Mouse (Mus musculus) cortical plate, adult 2 months (tissue): ENCODE data around the gene Tango2. TPM values are rescaled to one million over a fixed set of nuclear protein-coding genes. Genes with fewer than 3 reads are reported as not detected.
"Not testable (repeated sequence)": the region's sequence is repeated elsewhere in the genome, so short reads cannot be mapped to it uniquely, and the experiment has no call there.

Experiments used
- H3K27ac ChIP-seq: fragments of 200-500 bp; 2 replicates; pipeline ENCODE4 v1.5.1; 2012; ENCODE audit warnings: low read length, control low read depth, inconsistent platforms; ENCODE audit not compliant: insufficient read depth
- H3K4me1 ChIP-seq: fragments of 200-500 bp; 2 replicates; pipeline ENCODE4 v1.6.1; 2011; ENCODE audit warnings: low read length; ENCODE audit not compliant: control insufficient read depth, insufficient read depth
- H3K4me3 ChIP-seq: fragments of 200-500 bp; 2 replicates; pipeline ENCODE4 v1.5.1; 2011; ENCODE audit warnings: mild to moderate bottlenecking, low read length, control low read depth; ENCODE audit not compliant: insufficient read depth
- CTCF ChIP-seq: fragments of 200-500 bp; IDR thresholded peaks from 2 replicates; pipeline ENCODE4 v1.5.1; 2011; ENCODE audit warnings: mild to moderate bottlenecking, control low read depth, low read length; ENCODE audit not compliant: insufficient read depth; ENCODE audit errors: extremely low read depth
- POLR2A ChIP-seq: fragments of 200-500 bp; IDR thresholded peaks from 2 replicates; pipeline ENCODE4 v1.6.1; 2011; ENCODE audit warnings: mild to moderate bottlenecking, low read length, control low read depth; ENCODE audit not compliant: insufficient read depth; ENCODE audit errors: extremely low read depth
- polyA plus RNA-seq: library from polyadenylated mRNA; depleted of rRNA; stranded (reverse); fragments of >200 nt; gene quantifications from 2 replicates; pipeline ENCODE4 v1.2.3, GENCODE M21; 2012

Gene Tango2
- polyA plus RNA-seq, 1 experiment, result 231 TPM

DNA sequence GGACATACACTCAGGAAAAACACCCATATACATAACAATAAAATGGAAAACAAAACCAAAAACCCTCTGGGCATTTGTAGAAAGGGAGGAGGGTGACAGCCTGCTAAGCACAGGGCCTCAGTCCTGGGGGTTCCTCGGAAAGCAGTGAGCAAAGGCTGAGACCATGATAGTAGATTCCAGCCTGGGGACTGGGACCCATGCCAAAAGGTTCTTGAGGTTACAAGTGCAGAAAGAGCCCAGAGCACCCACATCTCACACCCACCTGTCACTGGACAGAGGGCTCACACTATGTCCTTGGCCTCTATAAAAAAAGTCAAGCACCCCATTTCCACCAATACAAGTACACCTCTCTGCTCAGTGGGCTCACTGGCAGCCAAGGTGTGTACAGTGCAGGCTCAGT is 19.4 kb downstream of the Tango2 start:
- no peak overlapping the region for H3K27ac ChIP-seq
- no peak for TF ChIP-seq CTCF
- TF ChIP-seq POLR2A, result no peak
- no peak overlapping the region for H3K4me3 ChIP-seq
- no peaks in the 10 kb centered on the region for H3K4me1 ChIP-seq

GRCm38 (mm10) chr16:18327936-18328335 is 20.0 kb downstream of the Tango2 start:
- no peak overlapping the region for H3K27ac ChIP-seq
- H3K4me3 ChIP-seq, result no peak overlapping the region
- no peaks in the 10 kb centered on the region for H3K4me1 ChIP-seq
- TF ChIP-seq POLR2A (no peak), CTCF (no peak)

GRCm38 (mm10) chr16:18325741-18326140 is 22.2 kb downstream of the Tango2 start:
- no peak for TF ChIP-seq CTCF
- TF ChIP-seq POLR2A, result no peak
- no peaks in the 10 kb centered on the region for H3K4me1 ChIP-seq
- H3K4me3 ChIP-seq, result no peak overlapping the region
- H3K27ac ChIP-seq, result no peak overlapping the region

DNA sequence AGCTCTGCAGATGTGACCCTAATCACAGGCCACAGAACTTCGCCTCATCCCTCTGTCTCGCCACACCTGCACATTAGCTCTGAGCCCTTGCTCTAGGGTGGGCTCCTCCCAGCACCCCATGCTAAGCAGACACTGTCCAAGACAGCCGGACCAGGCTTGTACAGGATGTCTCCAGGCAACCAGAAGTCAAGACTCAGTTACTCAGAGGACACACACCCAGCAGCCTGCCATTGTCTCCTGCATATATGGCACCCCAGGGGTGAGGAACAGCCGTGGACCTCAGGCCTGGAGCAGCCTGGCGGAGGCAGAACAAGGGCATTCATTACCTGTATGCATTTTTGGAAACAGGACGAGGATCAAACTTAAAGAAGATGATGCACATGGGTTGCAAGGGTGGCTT is 23.9 kb downstream of the Tango2 start:
- Histone ChIP-seq H3K4me3 (no peak overlapping the region), H3K4me1 (no peaks in the 10 kb centered on the region), H3K27ac (no peak overlapping the region)
- TF ChIP-seq CTCF (no peak), POLR2A (no peak)

DNA sequence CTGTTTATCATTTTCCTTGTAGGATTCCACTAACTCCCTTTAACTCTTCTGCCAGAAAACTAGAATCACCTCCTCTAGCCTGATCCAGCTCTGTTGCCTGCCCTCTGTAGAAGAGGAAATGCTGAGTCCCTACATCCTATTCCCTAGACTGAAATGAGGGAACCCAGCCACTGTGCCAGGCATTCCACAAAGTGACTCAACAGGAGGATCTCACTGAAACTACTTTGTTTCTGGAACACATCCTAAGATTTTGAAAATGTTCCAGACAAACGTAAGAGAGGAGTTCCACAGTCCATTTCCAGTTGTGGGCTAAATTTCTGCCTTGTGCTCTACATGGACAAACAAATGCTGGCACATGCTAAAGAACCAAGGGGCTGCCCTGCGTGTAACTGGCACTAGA is 24.4 kb downstream of the Tango2 start:
- H3K4me3 ChIP-seq, result no peak overlapping the region
- no peak for TF ChIP-seq POLR2A
- no peak overlapping the region for H3K27ac ChIP-seq
- H3K4me1 ChIP-seq, result no peaks in the 10 kb centered on the region

DNA sequence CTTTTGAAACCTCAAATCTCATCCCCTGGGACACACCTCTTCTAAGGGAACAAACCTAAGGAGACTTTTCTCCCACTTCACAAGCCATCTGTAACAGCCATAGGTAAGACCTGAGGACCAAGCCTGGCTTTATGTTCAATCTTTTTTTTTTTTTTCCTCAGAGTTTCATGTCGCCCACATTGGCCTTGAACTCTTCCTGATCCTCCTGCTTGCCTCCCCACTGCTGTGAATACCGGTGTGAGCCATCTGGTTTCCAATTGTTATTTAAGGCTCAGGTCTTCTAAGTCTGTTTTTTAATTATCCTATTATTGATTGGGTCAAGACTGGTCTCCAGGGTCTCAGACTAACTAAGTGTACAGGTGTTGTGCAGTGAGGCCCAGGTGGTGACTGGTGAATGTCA is 26.5 kb downstream of the Tango2 start:
- Histone ChIP-seq H3K4me3 (no peak overlapping the region), H3K27ac (no peak overlapping the region)
- TF ChIP-seq POLR2A (no peak), CTCF (no peak)

GRCm38 (mm10) chr16:18318992-18319391 is 28.9 kb downstream of the Tango2 start:
- Histone ChIP-seq H3K27ac (no peak overlapping the region), H3K4me1 (no peaks in the 10 kb centered on the region), H3K4me3 (no peak overlapping the region)
- no peak for TF ChIP-seq CTCF
- TF ChIP-seq POLR2A, result no peak

More for the DNA sequence above, 26.5 kb downstream of the Tango2 start:
- H3K4me1 ChIP-seq, result no peaks in the 10 kb centered on the region

GRCm38 (mm10) chr16:18308159-18308558 is 39.7 kb downstream of the Tango2 start:
- Histone ChIP-seq H3K4me3 (no peak overlapping the region), H3K27ac (no peak overlapping the region), H3K4me1 (no peaks in the 10 kb centered on the region)
- TF ChIP-seq POLR2A, result no peak
- TF ChIP-seq CTCF, result no peak

- not testable (repeated sequence) for H3K27ac ChIP-seq
Measured at GRCm38 (mm10) chr16:18289614-18290013, 58.3 kb downstream of the Tango2 start.

GRCm38 (mm10) chr16:18289067-18289588 is 58.8 kb downstream of the Tango2 start, which contains the start of gene Dgcr8:
Dgcr8 (minus strand) TSS chr16:18289246.
- peak within 1 kb of the TSS; percentile 69; the same call in 1 of the 2 replicates for H3K27ac ChIP-seq
- H3K4me3 ChIP-seq, result peak within 1 kb of the TSS; percentile 75
- peaks cover 6% of the 10 kb centered on the region; the same call in 1 of the 2 replicates for H3K4me1 ChIP-seq
- no peak for TF ChIP-seq CTCF
- TF ChIP-seq POLR2A, result peak; percentile 47; the same call in 1 of the 2 replicates

More at GRCm38 (mm10) chr16:18289614-18290013, 58.3 kb downstream of the Tango2 start:
- H3K4me1 ChIP-seq, result not testable (repeated sequence)
- peak overlapping the region; percentile 43 for H3K4me3 ChIP-seq
